Mouse (Mus musculus): ENCODE data around the gene Cables2.

DNA sequence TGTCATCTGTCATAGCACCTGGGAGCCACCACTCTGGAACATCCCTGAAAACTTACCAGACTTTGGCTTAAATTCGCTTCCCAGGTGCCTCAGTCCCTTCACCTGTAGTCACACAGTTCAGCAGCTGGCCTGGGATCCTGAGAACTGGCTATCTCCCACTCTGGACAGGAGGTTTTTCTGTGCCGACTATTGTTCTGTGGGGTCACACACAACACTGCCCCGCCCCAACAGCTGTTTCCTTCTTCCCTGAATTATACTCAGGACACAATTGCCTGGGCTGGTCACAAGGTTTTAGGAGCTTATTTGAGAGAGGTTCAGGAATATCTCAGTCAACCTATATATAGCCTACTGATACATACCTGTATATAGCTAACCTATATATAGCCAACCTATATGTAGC is 10.9 kb downstream of the Cables2 start:
- TF ChIP-seq CTCF (IDR thresholded peaks at IDR 0.05) (no peak), POLR2A (IDR thresholded peaks at IDR 0.05; ENCODE audit: insufficient read depth, low read depth, low read length) (peak; percentile 92)
